Mouse (Mus musculus): ENCODE measurements around the gene Duox1.

DNA sequence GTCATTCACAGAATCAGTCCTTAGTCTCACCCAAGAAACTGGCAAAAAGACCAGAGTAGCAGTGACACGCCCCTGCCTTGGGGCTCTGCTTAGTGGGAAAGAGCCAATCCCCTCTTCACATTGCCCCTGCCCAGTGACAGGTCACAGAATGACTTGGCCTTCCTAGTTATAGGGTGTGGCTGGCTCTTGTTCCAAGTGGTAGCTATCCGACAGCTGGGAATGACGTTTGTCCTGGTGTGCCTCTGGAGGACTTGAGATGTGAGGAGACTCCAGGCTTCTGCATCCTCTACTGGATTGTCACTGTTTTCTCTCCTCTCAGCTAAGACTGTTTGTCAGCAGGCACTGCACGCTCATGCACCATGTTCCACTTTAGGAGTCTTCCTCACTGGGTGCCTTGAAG, 1.9 kb downstream of the Duox1 start:
- TF ChIP-seq MAX (IDR thresholded peaks at IDR 0.05; ENCODE audit: low read depth) (no peak), POLR2A (IDR thresholded peaks at IDR 0.05; ENCODE audit: insufficient read length, low read depth) (no peak), MYOG (IDR thresholded peaks at IDR 0.05; ENCODE audit: control insufficient read depth in 1 of 3, insufficient read depth in 1 of 3, insufficient read length in 2 of 3, low read depth in 2 of 3) (peak in 2 of 3 experiments; percentile 18 to 73), USF1 (IDR thresholded peaks at IDR 0.05; ENCODE audit: low read depth) (no peak), E2F4 (IDR thresholded peaks at IDR 0.05; ENCODE audit: insufficient read depth) (no peak), MYOD1 (IDR thresholded peaks at IDR 0.05; ENCODE audit: control insufficient read depth in 1 of 3, insufficient read length in 2 of 3, low read depth in 2 of 3) (peak in 1 of 3 experiments; percentile 68), CEBPB (IDR thresholded peaks at IDR 0.05; ENCODE audit: insufficient read depth, poor library complexity, severe bottlenecking) (no peak), SRF (IDR thresholded peaks at IDR 0.05; ENCODE audit: control insufficient read depth, insufficient read length, low read depth) (no peak), TCF3 (IDR thresholded peaks at IDR 0.05; ENCODE audit: insufficient read length, low read depth) (no peak), POLR2AphosphoS2 (IDR thresholded peaks at IDR 0.05; ENCODE audit: insufficient read length, low read depth) (no peak)

Data from myocyte (in vitro differentiated cells).